ENCODE assay signal across 8 mouse cellular contexts in genomic region chr16:3872216-3873047, GRCm38 (mm10). TPM values are rescaled to one million over a fixed set of nuclear protein-coding genes. Genes with fewer than 3 reads are reported as not detected.
DNase-seq lines count a peak whose midpoint lies in the region; ATAC-seq and TF ChIP-seq lines count a peak whose summit lies in the region.

TSS of gene Naa60 (plus strand) at chr16:3872375.

- peak within 1 kb of the TSS; percentile 57 for H3K9ac ChIP-seq in CH12.LX (ENCODE audit: insufficient read depth, low read depth)
- H3K9ac ChIP-seq in forebrain, embryonic 12.5 days, result peak within 1 kb of the TSS; percentile 68
- H3K9ac ChIP-seq in heart, postnatal 0 days (replicated peaks; ENCODE audit: low read depth, low read length), result peak within 1 kb of the TSS; percentile 46
- H3K9ac ChIP-seq in liver, embryonic 16.5 days (ENCODE audit: low read depth, low read length), result peak within 1 kb of the TSS; percentile 60
- H3K9ac ChIP-seq in neural tube, embryonic 14.5 days (replicated peaks; ENCODE audit: low read depth, low read length), result peak within 1 kb of the TSS; percentile 61

- WGBS in forebrain, embryonic 12.5 days, result 4% methylated on average over 47 of the region's 47 CpGs
- WGBS in heart, postnatal 0 days, result 3% methylated on average over 47 of the region's 47 CpGs
- WGBS in liver, embryonic 16.5 days (ENCODE audit: insufficient replicate concordance), result 6% methylated on average over 47 of the region's 47 CpGs
- 5% methylated on average over 47 of the region's 47 CpGs for WGBS in neural tube, embryonic 14.5 days

- peaks cover 8% of the 10 kb centered on the region for H3K79me2 ChIP-seq in CH12.LX (replicated peaks; ENCODE audit: control insufficient read depth, extremely low read depth, insufficient read depth, poor library complexity, severe bottlenecking)

- H3K9me3 ChIP-seq in CH12.LX (replicated peaks; ENCODE audit: low read length), result no peaks in the 10 kb centered on the region
- H3K9me3 ChIP-seq in forebrain, embryonic 12.5 days, result no peaks in the 10 kb centered on the region
- no peaks in the 10 kb centered on the region for H3K9me3 ChIP-seq in heart, postnatal 0 days (replicated peaks; ENCODE audit: control insufficient read depth, low read length)
- no peaks in the 10 kb centered on the region for H3K9me3 ChIP-seq in liver, embryonic 16.5 days (replicated peaks; ENCODE audit: control insufficient read depth, low read length)
- H3K9me3 ChIP-seq in neural tube, embryonic 14.5 days (ENCODE audit: control insufficient read depth, low read length), result no peaks in the 10 kb centered on the region

- peaks cover 2 to 31% of the 10 kb centered on the region in 2 experiments; a peak in 2 of 4 replicates for H3K4me1 ChIP-seq in CH12.LX (ENCODE audit: control insufficient read depth in 1 of 2, insufficient read depth in 2 of 2)
- H3K4me1 ChIP-seq in forebrain, embryonic 12.5 days, result peaks cover 19% of the 10 kb centered on the region
- H3K4me1 ChIP-seq in heart, postnatal 0 days (ENCODE audit: control insufficient read depth, insufficient read depth), result peaks cover 11% of the 10 kb centered on the region
- H3K4me1 ChIP-seq in liver, embryonic 16.5 days (ENCODE audit: control insufficient read depth, low read depth, low read length), result peaks cover 19% of the 10 kb centered on the region
- peaks cover 13% of the 10 kb centered on the region; the same call in 1 of the 2 replicates for H3K4me1 ChIP-seq in neural tube, embryonic 14.5 days (ENCODE audit: control insufficient read depth, insufficient read depth, low read length)

- H3K27me3 ChIP-seq in CH12.LX (replicated peaks), result no peaks in the 10 kb centered on the region
- no peaks in the 10 kb centered on the region for H3K27me3 ChIP-seq in forebrain, embryonic 12.5 days
- H3K27me3 ChIP-seq in heart, postnatal 0 days (ENCODE audit: control insufficient read depth, insufficient read depth, low read length), result no peaks in the 10 kb centered on the region
- H3K27me3 ChIP-seq in liver, embryonic 16.5 days (ENCODE audit: control insufficient read depth, insufficient read depth, low read depth, low read length), result no peaks in the 10 kb centered on the region
- H3K27me3 ChIP-seq in neural tube, embryonic 14.5 days (ENCODE audit: control insufficient read depth, insufficient read depth, low read length), result no peaks in the 10 kb centered on the region

- no peak for TF ChIP-seq RAD21 in CH12.LX (IDR thresholded peaks at IDR 0.05; ENCODE audit: low read depth, low read length)

- in situ Hi-C loops in CH12.LX (cut with MboI; ENCODE audit: low pct_ligation_motif_present, low pct_unique_long_range_greater_than_20kb, low sequenced_read_pairs), result no loop called here

- H3K27ac ChIP-seq in CH12.LX (ENCODE audit: insufficient read depth, low read depth), result no peak within 1 kb of the TSS
- H3K27ac ChIP-seq in forebrain, embryonic 12.5 days, result peak within 1 kb of the TSS; percentile 46; the same call in 1 of the 2 replicates
- peak within 1 kb of the TSS; percentile 66 for H3K27ac ChIP-seq in heart, postnatal 0 days (ENCODE audit: low read depth)
- 0 out of 2 replicates have a peak within 1 kb of the TSS, but pooled peaks have one; percentile 3 for H3K27ac ChIP-seq in liver, embryonic 16.5 days (ENCODE audit: low read length)
- H3K27ac ChIP-seq in neural tube, embryonic 14.5 days (ENCODE audit: low read depth, low read length), result peak within 1 kb of the TSS; percentile 62

- dilution Hi-C loops in CH12.LX (cut with MboI; ENCODE audit: extremely low pct_ligation_motif_present, extremely low pct_unique_long_range_greater_than_20kb, low sequenced_read_pairs), result no loop called here

- TF ChIP-seq POLR2A in CH12.LX (IDR thresholded peaks at IDR 0.05; ENCODE audit: low read depth, low read length), result peak; percentile 73

- peak within 1 kb of the TSS; percentile 62 to 92 (median 65) for H3K4me3 ChIP-seq in CH12.LX (replicated peaks in 1 of 3; ENCODE audit: low read depth in 2 of 3, low read length in 2 of 3, poor library complexity in 1 of 3)
- peak within 1 kb of the TSS; percentile 57 for H3K4me3 ChIP-seq in forebrain, embryonic 12.5 days (replicated peaks)
- H3K4me3 ChIP-seq in heart, postnatal 0 days (ENCODE audit: low read depth, low read length), result peak within 1 kb of the TSS; percentile 52
- H3K4me3 ChIP-seq in liver, embryonic 16.5 days (ENCODE audit: low read depth, low read length), result peak within 1 kb of the TSS; percentile 69
- H3K4me3 ChIP-seq in neural tube, embryonic 14.5 days (ENCODE audit: low read depth, low read length), result peak within 1 kb of the TSS; percentile 51

- DNase-seq in CH12.LX (ENCODE audit: extremely low read depth), result peak; percentile 96
- peak; percentile 83 for DNase-seq in c-Kit-positive CD71-positive TER-119-positive erythroid progenitor cells, embryonic 14.5 days (ENCODE audit: low spot score)
- peak; percentile 92 for DNase-seq in heart, postnatal 0 days (ENCODE audit: low spot score)
- DNase-seq in kidney, postnatal 4 days, result peak; percentile 95 to 97
- DNase-seq in testis, postnatal 10 days (ENCODE audit: low spot score), result peak; percentile 94

- ATAC-seq in forebrain, embryonic 12.5 days (ENCODE audit: low FRiP score), result peak; percentile 98
- ATAC-seq in heart, postnatal 0 days (ENCODE audit: insufficient read depth, low read depth), result peak; percentile 99
- peak; percentile 92 for ATAC-seq in liver, embryonic 16.5 days (ENCODE audit: low read depth)
- ATAC-seq in neural tube, embryonic 14.5 days (ENCODE audit: low read depth), result peak; percentile 98

- no peak for TF ChIP-seq EP300 in CH12.LX (IDR thresholded peaks at IDR 0.05; ENCODE audit: low read length)
- no peak for TF ChIP-seq EP300 in heart, postnatal 0 days (IDR thresholded peaks at IDR 0.05; ENCODE audit: low read depth)

- no peak for TF ChIP-seq CTCF in CH12.LX (conservative IDR thresholded peaks at IDR 0.05 in 1 of 2, IDR thresholded peaks at IDR 0.05 in 1 of 2; ENCODE audit: low read depth in 2 of 2, low read length in 2 of 2)
- TF ChIP-seq CTCF in heart, postnatal 0 days (IDR thresholded peaks at IDR 0.05; ENCODE audit: low read depth), result no peak

- H3K4me2 ChIP-seq in CH12.LX (ENCODE audit: insufficient read depth, low read depth, poor library complexity, severe bottlenecking), result peak within 1 kb of the TSS; percentile 52
- H3K4me2 ChIP-seq in forebrain, embryonic 12.5 days, result peak within 1 kb of the TSS; percentile 82
- peak within 1 kb of the TSS; percentile 97 for H3K4me2 ChIP-seq in heart, postnatal 0 days (ENCODE audit: low read depth, low read length)
- H3K4me2 ChIP-seq in liver, embryonic 16.5 days (ENCODE audit: low read depth, low read length), result peak within 1 kb of the TSS; percentile 81
- peak within 1 kb of the TSS; percentile 88 for H3K4me2 ChIP-seq in neural tube, embryonic 14.5 days (ENCODE audit: low read depth, low read length)

- H3K36me3 ChIP-seq in CH12.LX (replicated peaks in 1 of 2; ENCODE audit: control insufficient read depth in 1 of 2, insufficient read depth in 1 of 2, low read length in 1 of 2), result peaks cover 14 to 40% of the 10 kb centered on the region in 2 experiments
- peaks cover 7% of the 10 kb centered on the region for H3K36me3 ChIP-seq in forebrain, embryonic 12.5 days (replicated peaks)
- peaks cover 15% of the 10 kb centered on the region; the same call in 1 of the 2 replicates for H3K36me3 ChIP-seq in heart, postnatal 0 days (replicated peaks; ENCODE audit: control insufficient read depth, insufficient read depth, low read length)
- peaks cover 3% of the 10 kb centered on the region; the same call in 1 of the 2 replicates for H3K36me3 ChIP-seq in liver, embryonic 16.5 days (ENCODE audit: control insufficient read depth, insufficient read depth)
- H3K36me3 ChIP-seq in neural tube, embryonic 14.5 days (ENCODE audit: control insufficient read depth, insufficient read depth, low read length), result peaks cover 9% of the 10 kb centered on the region

TF ChIP-seq in CH12.LX, 34 proteins besides CTCF, POLR2A, EP300 and RAD21 (continues in another document):
- no peak for TF ChIP-seq ZC3H11A (IDR thresholded peaks at IDR 0.05; ENCODE audit: low read depth, low read length)
- 0 out of 2 replicates have a peak, but pooled peaks have one; percentile 11 for TF ChIP-seq CHD2 (IDR thresholded peaks at IDR 0.05; ENCODE audit: low read length)
- TF ChIP-seq IRF4 (IDR thresholded peaks at IDR 0.05; ENCODE audit: low read depth, low read length), result 0 out of 2 replicates have a peak, but pooled peaks have one; percentile 28
- TF ChIP-seq MAZ (IDR thresholded peaks at IDR 0.05; ENCODE audit: low read depth, low read length), result peak; percentile 94
- no peak for TF ChIP-seq ZNF384 (IDR thresholded peaks at IDR 0.05; ENCODE audit: low read depth, low read length)
- peak; percentile 54 for TF ChIP-seq ZMIZ1 (IDR thresholded peaks at IDR 0.05; ENCODE audit: low read depth, low read length)
- no peak for TF ChIP-seq USF2 (conservative IDR thresholded peaks at IDR 0.05; ENCODE audit: low read depth, low read length)
- no peak for TF ChIP-seq TBP (conservative IDR thresholded peaks at IDR 0.05; ENCODE audit: low read depth, low read length)
- TF ChIP-seq POLR2AphosphoS2 (IDR thresholded peaks at IDR 0.05; ENCODE audit: low read depth, low read length), result 0 out of 2 replicates have a peak, but pooled peaks have one; percentile 38
- no peak for TF ChIP-seq JUND (conservative IDR thresholded peaks at IDR 0.05; ENCODE audit: low read depth, low read length)
- no peak for TF ChIP-seq RCOR1 (conservative IDR thresholded peaks at IDR 0.05; ENCODE audit: low read depth, low read length)
- TF ChIP-seq GABPA (IDR thresholded peaks at IDR 0.05; ENCODE audit: insufficient replicate concordance, low read depth, low read length), result no peak
- TF ChIP-seq BHLHE40 (IDR thresholded peaks at IDR 0.05; ENCODE audit: low read depth, low read length), result no peak
- TF ChIP-seq SMC3 (IDR thresholded peaks at IDR 0.05; ENCODE audit: low read depth, low read length), result no peak
- TF ChIP-seq HCFC1 (IDR thresholded peaks at IDR 0.05; ENCODE audit: low read depth, low read length), result peak; percentile 74
- TF ChIP-seq USF1 (IDR thresholded peaks at IDR 0.05; ENCODE audit: low read depth, low read length), result no peak
- peak; percentile 43; the same call in 1 of the 2 replicates for TF ChIP-seq MEF2A (IDR thresholded peaks at IDR 0.05; ENCODE audit: borderline replicate concordance, low read depth, low read length)
- TF ChIP-seq CHD1 (IDR thresholded peaks at IDR 0.05; ENCODE audit: low read depth, low read length), result no peak

RNA-seq across cellular contexts. Expression of gene Naa60, which starts in this region (rescaled TPM):
- total RNA-seq in CH12.LX (2012; rRNA removed), result 31.9 and 39.0 TPM in 2 replicates
- 26.4 and 28.3 TPM in 2 replicates for total RNA-seq in CH12.LX (2014; rRNA removed)
- 67.2 and 81.5 TPM in 2 replicates for polyA plus RNA-seq in CH12.LX (2012; ENCODE audit: insufficient read length, low read depth)
- 60.6 and 65.2 TPM in 2 replicates for polyA plus RNA-seq in forebrain, embryonic 12.5 days (2016; fragmentation: Nextera tagmentation; extraction: Ambion mirVana)
- 23.6 and 24.2 TPM in 2 replicates for total RNA-seq in heart, postnatal 0 days (2014; rRNA removed; ENCODE audit: low replicate concordance)
- 32.2 and 33.0 TPM in 2 replicates for polyA plus RNA-seq in heart, postnatal 0 days (2015; fragmentation: Nextera tagmentation; extraction: Ambion mirVana)
- polyA plus RNA-seq in liver, embryonic 16.5 days (2015; fragmentation: Nextera tagmentation; extraction: Ambion mirVana), result 22.7 and 24.1 TPM in 2 replicates
- polyA plus RNA-seq in neural tube, embryonic 14.5 days (2014; fragmentation: Nextera tagmentation; extraction: Ambion mirVana), result 100 and 109 TPM in 2 replicates
